Mouse (Mus musculus) cortical plate, adult 2 months (tissue): Measurements from ENCODE around the gene Pkhd1.

Source experiments
- CTCF ChIP-seq: fragments of 200-500 bp; IDR thresholded peaks from 2 replicates; pipeline ENCODE4 v1.5.1; 2011; ENCODE audit warnings: mild to moderate bottlenecking, control low read depth, low read length; ENCODE audit not compliant: insufficient read depth; ENCODE audit errors: extremely low read depth
- POLR2A ChIP-seq: fragments of 200-500 bp; IDR thresholded peaks from 2 replicates; pipeline ENCODE4 v1.6.1; 2011; ENCODE audit warnings: mild to moderate bottlenecking, low read length, control low read depth; ENCODE audit not compliant: insufficient read depth; ENCODE audit errors: extremely low read depth

GRCm38 (mm10) chr1:20302943-20303578, 314.8 kb downstream of the Pkhd1 start:
- TF ChIP-seq POLR2A = no peak
- no peak for TF ChIP-seq CTCF
